Mouse (Mus musculus) CD4-positive helper T cell, adult 2 months (primary cell): ENCODE results near the gene Ush1c.

ENCODE experiments used
- DNase-seq: peaks from one replicate; pipeline ENCODE4 v3.0.0-alpha.2; 2012; ENCODE audit warnings: low read depth, missing footprints, low spot score

Gene Ush1c

GRCm38 (mm10) chr7:46238346-46238745, at the start of gene Ush1c:
Ush1c (minus strand) TSS chr7:46238503.
- no peak for DNase-seq

GRCm38 (mm10) chr7:46287051-46287450, 48.7 kb upstream of the Ush1c start:
- DNase-seq: no peak

- no peak for DNase-seq
Measured at GRCm38 (mm10) chr7:46286391-46286790, 48.1 kb upstream of the Ush1c start.

GRCm38 (mm10) chr7:46285161-46285839, 47.0 kb upstream of the Ush1c start:
- DNase-seq: no peak

- no peak for DNase-seq
Measured at GRCm38 (mm10) chr7:46283681-46284080, 45.4 kb upstream of the Ush1c start.

- no peak for DNase-seq
Measured at GRCm38 (mm10) chr7:46282276-46282675, 44.0 kb upstream of the Ush1c start.

GRCm38 (mm10) chr7:46280896-46281295, 42.6 kb upstream of the Ush1c start:
- no peak for DNase-seq

GRCm38 (mm10) chr7:46279946-46280345, 41.6 kb upstream of the Ush1c start:
- DNase-seq: peak; percentile 50

- DNase-seq: no peak
Measured at GRCm38 (mm10) chr7:46276156-46276555, 37.9 kb upstream of the Ush1c start.

- DNase-seq: no peak
Measured at GRCm38 (mm10) chr7:46251841-46252240, 13.5 kb upstream of the Ush1c start.

GRCm38 (mm10) chr7:46247606-46248005, 9.3 kb upstream of the Ush1c start:
- no peak for DNase-seq

- no peak for DNase-seq
Measured at GRCm38 (mm10) chr7:46246876-46247275, 8.6 kb upstream of the Ush1c start.

- DNase-seq: no peak
Measured at GRCm38 (mm10) chr7:46240696-46241095, 2.4 kb upstream of the Ush1c start, which contains the start of gene Otog. Otog (plus strand) TSS chr7:46240987.

GRCm38 (mm10) chr7:46240091-46240490, 1.8 kb upstream of the Ush1c start:
- no peak for DNase-seq

- no peak for DNase-seq
Measured at GRCm38 (mm10) chr7:46237192-46237591, 1.1 kb downstream of the Ush1c start.

- DNase-seq: no peak
Measured at GRCm38 (mm10) chr7:46236363-46236762, 1.9 kb downstream of the Ush1c start.

- no peak for DNase-seq
Measured at GRCm38 (mm10) chr7:46235948-46236347, 2.4 kb downstream of the Ush1c start.

GRCm38 (mm10) chr7:46226936-46227335, 11.4 kb downstream of the Ush1c start:
- no peak for DNase-seq

- DNase-seq: peak; percentile 10
Measured at GRCm38 (mm10) chr7:46226253-46226652, 12.1 kb downstream of the Ush1c start.

- DNase-seq: no peak
Measured at GRCm38 (mm10) chr7:46220591-46221129, 17.6 kb downstream of the Ush1c start.

GRCm38 (mm10) chr7:46218415-46218814, 19.9 kb downstream of the Ush1c start:
- no peak for DNase-seq

GRCm38 (mm10) chr7:46216481-46216880, 21.8 kb downstream of the Ush1c start:
- no peak for DNase-seq

- no peak for DNase-seq
Measured at GRCm38 (mm10) chr7:46210276-46210675, 28.0 kb downstream of the Ush1c start.
